Mouse (Mus musculus): ENCODE results near the gene Aldh2. TPM values are rescaled to one million over a fixed set of nuclear protein-coding genes. Genes with fewer than 3 reads are reported as not detected.

Aldh2 gene
- total RNA-seq, 2 experiments from 2014 or later, result 111 to 120 TPM

GRCm38 (mm10) chr5:121592816-121593407 is 712 bp downstream of the Aldh2 start:
- DNase-seq (ENCODE audit: extremely low spot score in 1 of 2, low spot score in 2 of 2), result no peak
- no peak for TF ChIP-seq CTCF (IDR thresholded peaks at IDR 0.05)
- Histone ChIP-seq H3K4me3 (peak overlapping the region; percentile 67), H3K27ac (peak overlapping the region; percentile 85)
- intact Hi-C loops (cut with DNase I), result no loop called here

- H3K27ac ChIP-seq, result no peak overlapping the region
- intact Hi-C loops (cut with DNase I), result no loop called here
- DNase-seq (ENCODE audit: extremely low spot score in 1 of 2, low spot score in 2 of 2), result no peak
- H3K4me3 ChIP-seq, result peak overlapping the region; percentile 67
- no peak for TF ChIP-seq CTCF (IDR thresholded peaks at IDR 0.05)
These were observed 1.4 kb downstream of the Aldh2 start for GRCm38 (mm10) chr5:121592064-121592815.

GRCm38 (mm10) chr5:121591417-121592063 is 2.1 kb downstream of the Aldh2 start:
- peak overlapping the region; percentile 38; the same call in 1 of the 2 replicates for H3K27ac ChIP-seq
- intact Hi-C loops (cut with DNase I), result no loop called here
- TF ChIP-seq CTCF (IDR thresholded peaks at IDR 0.05), result no peak
- no peak for DNase-seq (ENCODE audit: extremely low spot score in 1 of 2, low spot score in 2 of 2)
- H3K4me3 ChIP-seq, result no peak overlapping the region

GRCm38 (mm10) chr5:121589928-121590327 is 3.7 kb downstream of the Aldh2 start:
- H3K4me3 ChIP-seq, result no peak overlapping the region
- no peak for DNase-seq (ENCODE audit: extremely low spot score in 1 of 2, low spot score in 2 of 2)
- no peak overlapping the region for H3K27ac ChIP-seq
- no peak for TF ChIP-seq CTCF (IDR thresholded peaks at IDR 0.05)
- intact Hi-C loops (cut with DNase I), result no loop called here

GRCm38 (mm10) chr5:121586400-121587039 is 7.1 kb downstream of the Aldh2 start:
- peak; percentile 36 to 42 for DNase-seq (ENCODE audit: extremely low spot score in 1 of 2, low spot score in 2 of 2)
- peak overlapping the region; percentile 96 for H3K27ac ChIP-seq
- H3K4me3 ChIP-seq, result no peak overlapping the region
- no peak for TF ChIP-seq CTCF (IDR thresholded peaks at IDR 0.05)
- intact Hi-C loops (cut with DNase I), result no loop called here

- Histone ChIP-seq H3K27ac (peak overlapping the region; percentile 96), H3K4me3 (no peak overlapping the region)
- DNase-seq (ENCODE audit: extremely low spot score in 1 of 2, low spot score in 2 of 2), result no peak
- intact Hi-C loops (cut with DNase I), result no loop called here
- TF ChIP-seq CTCF (IDR thresholded peaks at IDR 0.05), result no peak
These were observed 7.9 kb downstream of the Aldh2 start for GRCm38 (mm10) chr5:121585699-121586098.

- no peak overlapping the region for H3K4me3 ChIP-seq
- intact Hi-C loops (cut with DNase I), result no loop called here
- TF ChIP-seq CTCF (IDR thresholded peaks at IDR 0.05), result no peak
- DNase-seq (ENCODE audit: extremely low spot score in 1 of 2, low spot score in 2 of 2), result no peak
- no peak overlapping the region for H3K27ac ChIP-seq
These were observed 8.6 kb downstream of the Aldh2 start for GRCm38 (mm10) chr5:121585005-121585404.

GRCm38 (mm10) chr5:121583765-121584501 is 9.7 kb downstream of the Aldh2 start:
- no peak overlapping the region for H3K4me3 ChIP-seq
- intact Hi-C loops (cut with DNase I), result no loop called here
- peak overlapping the region; percentile 72; the same call in 1 of the 2 replicates for H3K27ac ChIP-seq
- peak; percentile 56 for TF ChIP-seq CTCF (IDR thresholded peaks at IDR 0.05)
- DNase-seq (ENCODE audit: extremely low spot score in 1 of 2, low spot score in 2 of 2), result peak; percentile 60 to 71

- TF ChIP-seq CTCF (IDR thresholded peaks at IDR 0.05), result no peak
- DNase-seq (ENCODE audit: extremely low spot score in 1 of 2, low spot score in 2 of 2), result no peak
- no peak overlapping the region for H3K4me3 ChIP-seq
- intact Hi-C loops (cut with DNase I), result no loop called here
- no peak overlapping the region for H3K27ac ChIP-seq
These were observed 11.7 kb downstream of the Aldh2 start for GRCm38 (mm10) chr5:121581945-121582344.

- Histone ChIP-seq H3K27ac (no peak overlapping the region), H3K4me3 (no peak overlapping the region)
- intact Hi-C loops (cut with DNase I), result no loop called here
- no peak for TF ChIP-seq CTCF (IDR thresholded peaks at IDR 0.05)
- DNase-seq (ENCODE audit: extremely low spot score in 1 of 2, low spot score in 2 of 2), result no peak
These were observed 16.6 kb downstream of the Aldh2 start for GRCm38 (mm10) chr5:121576927-121577488.

GRCm38 (mm10) chr5:121575867-121576266 is 17.8 kb downstream of the Aldh2 start:
- no peak overlapping the region for H3K4me3 ChIP-seq
- intact Hi-C loops (cut with DNase I), result no loop called here
- no peak for DNase-seq (ENCODE audit: extremely low spot score in 1 of 2, low spot score in 2 of 2)
- H3K27ac ChIP-seq, result no peak overlapping the region
- TF ChIP-seq CTCF (IDR thresholded peaks at IDR 0.05), result no peak

Measured in left cerebral cortex, adult 2 months (tissue).